Mouse (Mus musculus) cerebellum, adult 2 months (tissue): Measurements from ENCODE around the gene Gdpd5.

Experiments used
- CTCF ChIP-seq: fragments of 200-500 bp; IDR thresholded peaks from 2 replicates; pipeline ENCODE4 v1.5.1; 2011; ENCODE audit warnings: low read depth, mild to moderate bottlenecking, control low read depth, low read length, moderate library complexity, borderline replicate concordance; ENCODE audit not compliant: insufficient read depth
- POLR2A ChIP-seq: fragments of 200-500 bp; IDR thresholded peaks from 2 replicates; pipeline ENCODE4 v1.6.1; 2011; ENCODE audit warnings: low read length, control low read depth, borderline replicate concordance; ENCODE audit not compliant: insufficient read depth

DNA sequence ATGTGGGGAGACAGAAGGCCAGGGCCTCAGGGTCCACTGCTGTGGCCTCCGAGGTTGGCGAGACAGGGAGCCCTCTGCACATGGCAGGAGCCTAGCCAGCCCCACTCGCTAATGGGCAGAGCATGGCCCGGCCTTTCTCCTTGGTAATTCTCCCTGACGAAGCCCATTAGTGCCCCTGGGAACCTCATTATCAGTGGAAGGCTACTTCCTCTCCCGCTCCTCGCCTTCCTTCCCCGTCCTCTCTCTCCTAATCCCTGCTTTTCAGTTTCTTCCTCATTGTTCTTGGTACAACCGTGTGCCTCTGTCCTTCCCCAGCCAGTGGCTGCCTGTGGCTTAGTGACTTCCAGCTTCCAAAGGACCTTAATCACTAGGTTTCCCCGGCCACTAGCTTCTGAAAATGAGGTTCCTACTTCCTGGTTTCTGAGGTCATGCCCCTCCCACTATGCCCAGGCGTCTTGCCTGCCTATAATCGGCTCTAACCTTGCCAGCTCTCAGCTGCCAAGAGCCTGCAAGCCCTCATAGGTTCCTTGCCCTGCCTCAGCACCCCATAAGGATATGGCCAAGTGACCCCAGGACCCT, 53.5 kb downstream of the Gdpd5 start:
- no peak for TF ChIP-seq POLR2A
- TF ChIP-seq CTCF: no peak
